Mouse (Mus musculus) spleen, postnatal 14 days (tissue): Measurements from ENCODE around the gene Zfp36.

Experiments used
- DNase-seq, 2 experiments: peaks; one replicate each; pipeline ENCODE4 v3.0.0; 2021 to 2022; ENCODE audit warnings: low spot score in 2 of 2

Zfp36 gene

DNA sequence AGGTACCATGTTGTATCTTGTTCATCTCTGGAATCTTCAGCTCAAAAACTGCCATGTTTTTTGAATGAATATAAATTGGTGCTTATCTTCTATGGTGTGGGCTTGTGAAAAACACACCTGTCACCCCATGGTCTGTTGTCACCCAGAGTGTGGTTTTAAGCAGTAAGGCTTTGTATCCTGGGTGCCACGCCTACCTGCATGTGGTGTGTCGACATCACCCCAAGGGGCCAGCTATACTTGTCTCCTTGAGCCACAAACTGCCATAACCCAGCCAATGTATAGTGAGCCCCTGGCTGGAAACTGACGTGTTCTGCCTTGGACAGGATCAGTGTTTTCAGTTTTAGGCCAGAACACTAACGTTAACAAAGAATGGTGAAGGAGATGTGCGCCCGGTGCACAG lies 4.1 kb upstream of the Zfp36 start:
- DNase-seq, result no peak

DNA sequence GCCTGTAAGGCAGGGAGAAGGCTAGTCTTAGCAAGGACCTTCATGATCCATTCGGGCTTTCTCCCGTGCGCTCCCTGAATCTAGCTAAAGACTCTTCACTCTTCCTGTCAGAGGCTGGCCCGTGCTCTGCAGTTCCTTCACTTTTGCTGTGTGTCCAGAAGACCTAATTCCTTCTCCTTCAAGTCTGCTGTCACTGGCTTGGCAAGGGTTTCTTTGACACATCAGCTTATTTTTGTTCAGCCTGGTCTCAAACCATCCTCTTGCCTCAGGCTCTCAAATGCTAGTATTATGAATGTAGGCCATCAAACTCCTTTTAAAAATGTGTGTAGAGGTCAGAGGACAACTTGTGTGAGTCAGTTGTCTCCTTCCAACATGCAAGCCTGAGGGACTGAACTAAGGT lies 3.6 kb upstream of the Zfp36 start:
- no peak for DNase-seq

- DNase-seq, result peak; percentile 42 to 46
These were observed 2.9 kb upstream of the Zfp36 start for GRCm38 (mm10) chr7:28382981-28383396.

DNA sequence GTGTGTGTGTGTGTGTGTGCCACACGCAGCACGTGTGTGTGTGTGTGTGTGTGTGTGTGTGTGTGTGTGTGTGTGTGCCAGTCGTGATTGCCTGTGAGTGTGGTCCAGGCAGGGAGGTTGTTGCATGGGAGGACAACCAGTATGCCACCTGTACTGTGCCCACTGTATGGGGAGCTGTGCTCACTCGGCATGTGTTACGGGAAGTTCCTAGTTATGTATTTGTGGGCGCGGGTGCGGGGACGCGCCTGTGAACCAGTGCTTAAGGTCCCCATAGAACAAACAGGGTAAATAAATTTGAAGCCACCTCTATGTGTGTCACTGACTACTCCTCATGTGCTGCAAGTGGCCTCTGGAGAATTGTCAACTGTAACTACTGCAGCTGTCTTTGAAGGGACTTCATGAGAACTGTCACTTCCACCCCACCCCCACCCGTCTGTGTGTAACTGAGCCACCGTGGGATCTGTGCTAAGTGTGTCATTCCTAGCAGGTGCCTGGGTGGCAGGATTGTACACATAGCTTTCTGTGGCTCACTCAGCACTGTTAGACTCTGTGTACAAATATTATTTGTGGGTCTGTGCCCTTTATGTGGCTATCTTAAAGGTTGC lies 2.4 kb upstream of the Zfp36 start:
- no peak for DNase-seq

DNA sequence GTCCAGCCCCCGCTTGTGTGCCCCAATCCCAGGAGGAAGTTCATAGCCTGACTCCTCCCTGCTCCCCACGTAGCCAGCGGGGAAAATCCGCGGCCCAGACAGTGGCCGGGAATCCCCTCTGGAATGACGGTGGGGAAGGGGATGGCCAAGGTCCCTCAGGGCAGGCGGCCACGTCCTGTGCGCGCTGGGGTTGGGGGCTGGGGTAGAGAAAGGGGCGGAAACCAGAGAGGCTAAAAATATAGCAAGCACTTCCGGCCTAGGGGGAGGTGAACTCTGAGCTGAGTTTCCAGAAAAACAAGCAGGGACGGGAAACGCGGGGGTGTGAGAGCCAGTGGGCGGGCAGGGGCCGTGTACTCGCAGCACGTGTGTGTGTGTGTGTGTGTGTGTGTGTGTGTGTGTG lies 1.9 kb upstream of the Zfp36 start:
- DNase-seq, result peak; percentile 69 to 78

DNA sequence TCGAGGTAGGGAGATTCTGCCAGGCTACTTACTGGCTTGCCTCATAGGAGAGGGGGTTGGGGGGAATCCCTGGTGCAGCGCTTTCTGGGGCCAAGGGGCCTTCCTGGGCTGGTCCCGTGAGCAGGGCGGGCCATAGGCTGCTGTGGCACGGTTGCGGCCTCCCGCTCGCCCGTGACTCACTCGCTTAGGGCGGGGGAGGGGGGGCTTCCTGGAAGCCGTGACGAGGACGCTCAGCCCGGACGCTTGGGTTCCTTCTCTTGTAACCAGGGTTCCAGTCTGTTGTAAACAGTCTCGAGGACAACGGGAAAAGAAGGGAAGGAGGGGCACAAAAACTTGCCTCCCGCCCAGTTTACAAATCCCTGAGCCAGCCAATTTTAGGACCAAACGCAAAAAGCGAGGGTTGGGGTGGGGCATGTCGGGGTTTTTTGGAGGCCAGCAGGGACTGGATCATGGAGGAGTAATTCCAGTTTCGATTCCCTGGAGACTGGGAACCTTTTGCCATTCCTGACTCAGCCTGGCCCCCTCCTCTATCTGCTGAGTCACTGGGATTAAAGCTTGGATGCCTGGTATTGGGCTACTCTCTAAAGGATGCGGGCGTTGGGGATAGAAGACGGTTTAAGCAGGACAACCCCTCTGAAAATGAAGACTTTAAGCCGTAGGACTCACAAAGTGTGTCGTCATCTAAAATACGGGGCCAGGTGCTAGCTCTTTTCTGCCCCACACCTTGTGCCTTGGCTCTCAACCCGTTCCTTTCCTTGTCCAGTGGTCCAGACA lies 1.2 kb upstream of the Zfp36 start:
- DNase-seq, result peak; percentile 66 to 74

DNA sequence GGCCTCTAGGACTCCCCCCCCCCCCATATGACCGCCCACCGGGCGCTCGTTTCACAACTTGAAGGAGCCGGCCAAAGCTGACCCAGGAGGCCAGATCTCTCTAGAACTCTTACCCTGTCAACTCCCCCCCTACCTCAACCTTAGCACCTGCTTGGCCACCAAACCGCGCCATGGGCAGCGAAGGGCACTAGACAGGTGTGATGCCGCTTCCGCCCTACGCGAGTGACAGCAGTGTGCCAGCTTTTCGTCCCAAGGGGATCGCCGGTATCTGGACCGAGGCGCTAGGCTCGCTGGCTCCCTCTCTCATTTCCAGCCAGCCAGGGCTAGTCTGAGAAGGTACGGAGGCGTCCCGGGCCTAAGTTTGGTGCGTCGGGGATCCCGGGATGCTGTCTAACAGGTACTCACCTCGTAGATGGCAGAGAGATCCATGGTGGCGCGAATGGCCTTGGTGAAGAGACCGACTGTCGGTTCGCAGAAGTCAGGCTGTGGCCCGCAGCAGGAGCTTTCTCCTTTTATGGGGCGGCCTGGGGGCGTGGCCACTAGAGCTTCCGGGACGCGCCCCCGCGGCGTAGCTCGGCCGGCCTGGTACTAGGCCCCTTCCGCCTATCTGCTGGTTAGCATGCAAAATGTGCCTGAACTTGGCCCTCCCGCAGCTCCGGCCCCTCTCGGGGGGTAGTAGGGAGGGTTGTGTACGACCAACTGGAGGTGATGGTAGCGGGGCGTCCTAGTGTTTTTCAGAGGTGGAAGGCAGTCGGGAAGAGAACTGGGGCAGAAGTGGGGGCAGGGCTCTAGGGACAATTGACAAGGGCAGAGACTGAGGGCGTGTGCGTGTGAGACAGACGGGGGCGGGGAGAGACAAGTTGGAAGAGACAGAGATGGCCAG lies 1.0 kb downstream of the Zfp36 start:
- peak; percentile 91 to 94 for DNase-seq

DNA sequence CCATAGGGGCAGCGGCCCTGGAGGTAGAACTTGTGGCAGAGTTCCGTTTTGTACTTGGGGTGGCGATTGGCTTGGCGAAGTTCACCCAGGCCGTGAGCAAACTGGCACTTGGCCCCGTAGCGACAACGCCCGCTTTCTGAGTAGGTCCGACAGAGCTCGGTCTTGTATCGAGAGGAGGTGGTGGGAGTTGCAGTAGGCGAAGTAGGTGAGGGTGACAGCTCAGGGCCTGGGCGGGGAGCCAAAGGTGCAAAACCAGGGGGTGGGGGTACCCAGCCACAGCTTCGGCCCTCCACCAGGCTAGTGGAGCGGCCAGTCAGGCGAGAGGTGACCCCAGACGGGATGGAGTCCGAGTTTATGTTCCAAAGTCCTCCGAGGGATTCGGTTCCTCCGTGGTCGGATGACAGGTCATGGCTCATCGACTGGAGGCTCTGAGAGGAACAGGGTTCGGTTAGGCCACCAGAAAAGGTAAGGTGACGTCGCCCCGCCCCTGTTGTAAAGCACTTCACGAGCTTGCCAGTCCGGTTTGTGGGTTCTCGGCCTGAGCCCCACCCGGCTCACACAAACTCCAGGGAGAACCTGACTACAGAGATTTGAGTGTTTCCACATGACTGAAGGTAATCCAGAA lies 1.9 kb downstream of the Zfp36 start:
- peak; percentile 32 to 35 for DNase-seq

- no peak for DNase-seq
These were observed 2.6 kb downstream of the Zfp36 start for GRCm38 (mm10) chr7:28377190-28378065.

- peak; percentile 34 to 45 for DNase-seq
These were observed 3.9 kb downstream of the Zfp36 start for GRCm38 (mm10) chr7:28376011-28376771.

- DNase-seq, result peak; percentile 80 to 82
These were observed 4.7 kb downstream of the Zfp36 start for GRCm38 (mm10) chr7:28375176-28375921.

GRCm38 (mm10) chr7:28374647-28375046 lies 5.4 kb downstream of the Zfp36 start:
- DNase-seq, result no peak

- no peak for DNase-seq
These were observed 6.1 kb downstream of the Zfp36 start for GRCm38 (mm10) chr7:28373891-28374495.

DNA sequence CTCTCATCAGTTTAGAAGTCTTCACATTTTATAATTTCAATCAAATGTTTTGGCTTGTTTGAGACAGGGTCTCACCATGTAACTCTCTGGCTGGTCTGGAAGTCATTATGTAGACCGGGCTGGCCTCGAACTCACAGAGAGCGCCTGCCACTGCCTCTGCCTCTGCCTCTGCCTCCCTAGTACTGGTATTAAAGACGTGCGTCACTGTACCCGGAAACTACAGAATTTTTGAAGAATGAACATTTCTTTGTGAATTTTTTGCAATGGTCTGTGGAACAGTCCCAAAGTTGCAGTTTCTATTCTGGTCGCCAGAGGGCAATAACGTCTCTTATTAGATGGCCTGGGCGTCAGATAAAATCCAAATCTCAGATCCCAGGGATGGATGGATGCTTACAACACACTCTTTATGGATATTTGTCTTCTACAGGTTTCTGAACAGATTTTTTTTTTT lies 6.9 kb downstream of the Zfp36 start:
- DNase-seq, result peak; percentile 27 to 70

DNA sequence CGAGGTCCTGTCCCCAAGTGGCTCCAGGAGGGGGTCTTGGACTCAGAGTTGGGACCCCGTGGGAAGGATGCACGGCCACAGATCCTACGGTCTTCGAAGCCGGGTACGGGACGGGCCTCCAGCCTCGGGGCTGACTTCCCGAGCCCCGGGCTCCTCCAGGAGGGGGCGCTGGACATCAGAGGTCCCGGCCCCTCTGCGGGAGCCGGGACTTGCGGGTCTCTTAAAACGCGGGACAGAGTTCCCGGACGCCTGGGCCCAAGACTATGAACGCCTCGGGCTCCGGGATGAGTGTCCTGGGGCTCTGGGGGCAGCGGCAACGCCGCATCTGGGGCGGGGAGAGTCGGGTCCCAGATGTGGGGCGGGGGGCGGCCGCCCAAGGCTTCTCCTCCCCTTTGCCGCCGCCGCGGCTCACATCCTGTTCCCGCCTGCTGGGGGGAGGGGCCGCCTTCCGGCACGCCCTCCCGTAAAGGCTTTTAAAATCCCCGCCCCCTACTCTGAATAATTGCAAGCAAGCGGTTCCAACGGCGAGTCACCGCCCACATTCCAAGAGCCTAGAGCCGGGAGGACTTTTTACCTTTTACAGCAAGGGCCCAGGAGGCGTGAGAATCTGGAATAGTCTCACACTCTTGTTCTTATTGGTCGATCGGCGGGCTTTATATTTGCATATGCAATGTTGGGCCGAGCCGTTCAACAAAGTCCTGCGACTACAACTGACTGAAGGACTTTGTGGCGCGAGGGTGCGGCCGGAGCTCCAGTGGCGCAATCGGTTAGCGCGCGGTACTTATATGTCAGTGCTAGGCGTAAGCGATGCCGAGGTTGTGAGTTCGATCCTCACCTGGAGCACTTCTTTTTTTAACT lies 7.6 kb downstream of the Zfp36 start, which contains the start of gene Plekhg2:
TSS of gene Plekhg2 (minus strand) at position 349 of the 858 bp plus-strand sequence.
- DNase-seq, result peak; percentile 95 to 97

DNA sequence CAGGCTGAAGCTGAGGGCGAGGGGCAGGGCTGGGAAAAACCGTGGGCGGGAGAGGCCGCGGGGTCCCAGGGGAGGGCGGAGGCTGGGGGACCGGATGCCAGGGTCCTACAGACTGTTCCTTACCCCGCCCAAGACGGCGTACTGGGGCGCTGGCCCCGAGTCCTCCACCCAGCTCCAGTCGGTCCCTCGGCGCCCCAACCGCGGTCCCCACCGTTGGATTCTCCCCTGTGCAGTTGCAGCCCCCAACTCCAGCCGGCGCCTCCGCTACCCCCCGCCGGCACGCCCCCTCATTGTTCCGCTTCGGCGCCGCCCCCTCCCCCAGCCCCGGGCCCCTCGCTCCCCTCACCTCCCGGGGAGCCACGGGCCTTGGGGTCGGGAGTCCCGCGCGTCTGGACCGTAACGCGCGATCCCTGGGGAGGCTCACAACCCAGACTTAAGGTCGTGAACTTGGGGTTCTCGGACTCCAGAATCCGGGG lies 8.5 kb downstream of the Zfp36 start:
- peak; percentile 39 to 40 for DNase-seq

- DNase-seq, result no peak
These were observed 9.0 kb downstream of the Zfp36 start for GRCm38 (mm10) chr7:28370977-28371513.
